Mouse (Mus musculus): Measurements from ENCODE around the gene Plekhm2.
A peak's percentile ranks its signal among the peaks of the same experiment; 100 is the strongest.

The Plekhm2 gene

DNA sequence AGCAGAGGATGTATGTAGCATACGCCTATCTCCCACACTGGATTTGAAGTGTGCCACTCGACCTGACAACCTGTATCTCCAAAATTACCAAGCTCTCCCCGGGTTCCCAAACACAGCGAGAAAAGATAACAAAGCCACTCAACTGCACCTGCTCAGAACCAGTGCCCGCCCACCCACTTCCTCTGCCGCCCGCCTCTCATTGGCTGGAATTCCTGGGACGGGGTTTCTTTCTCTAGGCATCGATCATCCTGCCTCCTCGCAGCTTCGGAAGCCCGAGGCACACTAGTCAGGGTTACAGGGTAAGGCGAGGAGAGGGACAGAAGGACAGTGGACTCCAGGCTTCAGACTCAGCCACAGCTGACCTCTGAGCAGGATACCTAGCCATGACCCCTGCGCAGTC is 36.0 kb downstream of the Plekhm2 start:
- no peak for DNase-seq

GRCm38 (mm10) chr4:141627502-141627901 is 37.2 kb downstream of the Plekhm2 start:
- no peak for DNase-seq

DNA sequence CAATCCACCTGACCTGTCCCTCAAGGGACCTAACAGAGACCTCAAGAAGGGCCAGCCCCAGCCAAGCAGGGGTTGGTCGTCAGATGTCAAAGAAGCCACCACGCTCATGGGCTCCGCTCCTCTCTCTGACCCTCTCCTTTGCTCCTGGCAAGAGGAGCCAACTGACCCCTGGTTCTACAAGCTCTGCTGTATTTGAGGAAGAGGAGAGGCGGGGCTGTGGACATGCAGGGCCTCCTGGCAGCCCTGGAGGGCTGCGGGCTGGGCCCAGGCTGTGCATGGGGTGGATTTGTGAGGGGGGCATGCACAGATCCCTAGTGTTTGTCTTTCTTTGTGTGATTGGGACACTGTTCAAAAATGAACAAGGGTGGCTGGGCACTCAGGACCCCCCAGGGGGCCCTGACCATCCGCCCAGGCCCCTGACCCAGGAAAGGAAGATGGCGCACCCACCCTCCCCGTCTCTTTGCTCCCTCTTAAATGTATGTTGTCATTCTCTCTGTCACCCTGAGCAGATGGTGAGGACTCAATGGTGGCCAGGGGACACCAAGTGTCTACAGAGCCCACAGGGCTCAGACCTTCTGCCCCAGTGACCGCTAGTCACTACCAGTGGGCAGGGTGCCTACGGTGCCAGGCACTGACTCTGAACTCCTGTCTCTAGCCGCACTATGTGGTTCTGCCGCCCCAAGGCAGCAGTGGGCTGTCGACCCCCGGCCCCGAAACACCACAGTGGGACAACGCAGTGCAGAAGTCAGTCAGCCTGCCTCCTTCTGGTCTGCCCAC is 38.7 kb downstream of the Plekhm2 start:
- DNase-seq = no peak

DNA sequence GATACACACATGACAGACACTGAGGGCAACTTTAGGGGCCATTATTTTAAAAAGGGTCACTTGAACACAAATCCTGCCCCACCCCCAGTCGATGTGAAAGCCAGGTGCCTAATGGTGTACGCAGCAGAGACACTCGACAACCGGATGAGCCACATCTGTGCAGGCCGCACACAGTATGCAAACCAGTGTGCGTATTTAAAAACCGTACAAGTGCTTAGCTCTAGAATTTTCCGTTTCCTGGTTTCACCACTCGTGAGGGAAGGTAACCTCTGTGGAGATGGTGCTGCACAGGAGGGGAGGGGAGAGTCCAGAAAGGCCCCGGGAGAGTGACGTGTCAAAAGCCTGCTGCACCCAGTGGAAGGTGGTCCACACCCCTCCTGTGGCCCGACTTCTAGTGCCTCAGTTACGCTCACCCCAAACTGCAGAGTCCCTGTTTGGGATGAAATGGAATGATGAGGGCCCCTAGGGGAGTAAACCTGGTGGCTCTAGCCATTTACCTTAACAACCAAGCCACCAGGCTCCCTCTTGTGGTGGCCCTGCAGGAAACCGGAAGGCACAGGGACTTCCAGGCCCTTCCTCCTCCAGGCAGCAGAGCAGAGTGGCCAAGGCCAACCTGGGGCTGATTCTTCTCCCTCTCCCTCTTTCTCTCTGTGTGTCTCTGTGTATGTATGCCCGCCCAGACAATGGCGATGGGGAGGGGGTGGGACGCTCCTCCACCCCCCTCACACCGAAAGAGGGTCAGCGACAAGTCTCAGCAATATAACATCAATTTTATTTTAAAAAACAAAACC is 39.5 kb downstream of the Plekhm2 start:
- DNase-seq = peak; percentile 61

DNA sequence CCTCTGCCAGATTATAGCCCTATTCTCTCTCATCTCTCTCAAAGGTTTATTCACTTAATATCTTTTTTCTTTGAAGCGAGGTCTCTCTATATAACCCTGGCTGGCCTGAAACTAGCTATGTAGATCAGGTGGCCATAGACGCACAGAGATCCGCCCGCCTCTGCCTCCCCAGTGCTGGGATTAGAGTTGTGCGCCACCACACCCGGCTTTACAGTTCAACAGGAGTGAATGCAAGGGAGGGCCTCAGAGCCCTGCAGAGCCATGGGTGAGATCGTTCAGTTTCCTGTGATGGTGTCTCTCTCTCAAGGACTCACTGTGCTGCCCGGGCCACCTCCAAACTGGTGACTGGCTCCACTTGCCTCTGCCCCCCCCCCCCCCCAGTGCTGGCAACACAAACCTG is 40.6 kb downstream of the Plekhm2 start:
- no peak for DNase-seq

GRCm38 (mm10) chr4:141623666-141624065 is 41.0 kb downstream of the Plekhm2 start, which contains the start of gene Slc25a34:
Slc25a34 (minus strand) TSS chr4:141623821.
- no peak for DNase-seq

GRCm38 (mm10) chr4:141623037-141623436 is 41.7 kb downstream of the Plekhm2 start:
- no peak for DNase-seq

GRCm38 (mm10) chr4:141622580-141622979 is 42.1 kb downstream of the Plekhm2 start:
- DNase-seq = no peak

DNA sequence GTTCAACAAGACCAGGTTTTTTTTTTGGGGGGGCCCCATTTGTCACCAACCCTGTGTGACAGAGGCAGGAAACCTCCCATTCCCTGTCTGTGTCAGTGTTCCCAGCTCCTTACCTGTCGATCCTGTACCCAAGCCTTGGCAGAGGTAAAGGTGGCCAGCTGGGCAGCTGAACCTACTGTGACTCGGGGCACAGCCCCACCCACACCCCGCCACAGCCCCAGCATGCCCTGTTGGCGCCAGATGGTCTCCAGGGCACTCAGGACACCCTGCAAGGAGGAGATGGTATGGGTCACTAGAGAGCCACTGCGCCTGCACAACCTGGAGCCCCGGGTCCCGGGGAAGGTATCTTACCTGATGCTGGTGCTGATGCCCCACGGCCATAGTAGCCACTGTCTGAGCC is 42.6 kb downstream of the Plekhm2 start:
- DNase-seq = no peak

DNA sequence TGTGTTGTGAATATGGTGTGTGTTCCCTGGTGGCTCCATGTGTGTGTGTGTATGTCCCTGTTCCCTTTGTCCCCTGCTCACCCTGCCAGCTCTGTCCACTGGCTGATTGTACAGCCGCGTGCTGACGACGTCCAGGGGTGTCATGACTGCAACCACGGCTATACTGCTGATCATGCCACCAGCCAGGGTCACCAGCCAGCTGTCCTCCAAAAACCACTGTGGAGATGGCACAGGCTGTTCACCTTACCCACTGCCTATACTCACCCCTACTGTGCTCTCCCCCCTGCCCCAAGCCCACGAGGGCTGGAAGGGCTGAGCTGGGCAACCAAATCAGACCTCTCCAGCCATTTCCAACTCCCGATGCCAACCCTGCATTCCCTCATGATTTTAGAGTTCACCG is 43.4 kb downstream of the Plekhm2 start:
- no peak for DNase-seq

GRCm38 (mm10) chr4:141619299-141619883 is 45.3 kb downstream of the Plekhm2 start:
- no peak for DNase-seq

GRCm38 (mm10) chr4:141618565-141619243 is 46.0 kb downstream of the Plekhm2 start, which contains the start of gene Tmem82:
Tmem82 (minus strand) TSS chr4:141618633.
- DNase-seq = peak; percentile 77

DNA sequence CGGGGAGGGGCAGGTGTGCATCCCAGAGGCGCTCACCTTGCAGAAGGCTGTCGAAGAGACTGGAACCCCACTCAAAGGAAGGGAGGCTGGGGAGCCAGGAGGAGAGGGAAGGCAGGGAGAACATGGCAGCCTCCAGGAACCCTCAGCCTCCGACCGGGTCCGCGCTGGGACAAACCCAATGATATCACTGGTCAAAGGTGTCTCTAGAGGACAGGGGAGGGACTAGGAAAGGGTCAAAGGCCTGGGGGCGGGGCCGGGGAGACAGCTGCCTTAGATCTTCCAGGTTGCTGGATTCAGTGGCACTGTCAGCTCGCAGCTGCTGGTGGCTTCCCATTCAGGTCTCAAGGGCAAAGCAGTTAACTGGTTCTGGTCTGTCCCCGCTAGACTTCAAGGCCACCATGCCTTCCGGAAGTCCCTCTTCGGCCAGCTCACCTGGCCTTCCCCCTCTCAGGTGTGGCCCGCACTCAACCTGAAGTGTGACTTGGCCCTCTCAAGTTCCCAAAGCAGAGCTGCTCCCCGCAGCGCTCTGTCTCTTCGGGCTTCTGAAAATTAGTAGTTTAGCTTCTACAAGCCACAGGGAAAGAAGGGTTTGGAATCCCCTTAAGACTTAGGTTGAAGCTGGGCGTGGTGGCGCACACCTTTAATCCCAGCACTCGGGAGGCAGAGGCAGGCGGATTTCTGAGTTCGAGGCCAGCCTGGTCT is 46.7 kb downstream of the Plekhm2 start:
- DNase-seq = peak; percentile 49

DNA sequence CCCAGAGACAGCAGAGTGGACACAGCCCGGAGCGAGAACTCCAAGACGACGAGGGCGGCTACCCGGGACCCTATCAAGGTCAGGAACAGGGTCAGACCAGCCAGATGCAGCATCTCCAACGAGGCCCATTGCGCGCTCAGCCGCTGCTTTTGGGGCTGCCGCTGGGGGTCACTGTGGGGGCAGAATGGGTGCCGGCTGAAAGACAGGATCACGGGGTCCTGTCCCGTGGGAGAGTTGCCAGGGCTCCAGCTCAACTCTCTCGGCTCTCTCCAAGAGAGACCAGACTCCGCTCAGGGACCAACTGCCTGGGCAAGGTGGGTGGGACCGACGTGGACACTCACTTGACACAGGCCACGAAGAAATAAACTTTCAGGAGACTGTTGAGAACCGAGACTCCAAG is 47.4 kb downstream of the Plekhm2 start:
- DNase-seq = peak; percentile 90

DNA sequence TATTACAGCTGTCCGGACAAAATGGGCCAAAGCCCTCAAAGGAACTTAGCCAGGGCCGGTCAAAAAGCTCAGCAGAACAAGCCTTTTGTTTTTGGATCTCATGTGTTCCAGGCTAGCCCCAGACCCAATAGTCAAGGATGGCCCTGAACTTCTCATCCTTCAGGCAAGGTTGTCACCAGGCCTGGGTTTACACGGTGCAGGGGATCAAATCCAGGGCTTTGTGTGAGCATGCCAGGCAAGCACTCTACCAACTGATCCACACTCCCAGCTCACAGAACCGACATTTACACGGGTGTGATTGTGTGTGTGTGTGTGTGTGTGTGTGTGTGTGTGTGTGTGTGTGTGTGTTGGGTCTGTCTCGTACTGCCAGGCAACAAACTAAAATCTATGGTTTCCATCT is 47.9 kb downstream of the Plekhm2 start:
- no peak for DNase-seq

- no peak for DNase-seq
Observed at GRCm38 (mm10) chr4:141614946-141615345, 49.8 kb downstream of the Plekhm2 start.

GRCm38 (mm10) chr4:141609538-141609937 is 55.2 kb downstream of the Plekhm2 start:
- DNase-seq = no peak

GRCm38 (mm10) chr4:141605861-141606260 is 58.8 kb downstream of the Plekhm2 start, which contains the start of gene Fblim1:
Fblim1 (minus strand) TSS chr4:141606096.
- DNase-seq = no peak

DNA sequence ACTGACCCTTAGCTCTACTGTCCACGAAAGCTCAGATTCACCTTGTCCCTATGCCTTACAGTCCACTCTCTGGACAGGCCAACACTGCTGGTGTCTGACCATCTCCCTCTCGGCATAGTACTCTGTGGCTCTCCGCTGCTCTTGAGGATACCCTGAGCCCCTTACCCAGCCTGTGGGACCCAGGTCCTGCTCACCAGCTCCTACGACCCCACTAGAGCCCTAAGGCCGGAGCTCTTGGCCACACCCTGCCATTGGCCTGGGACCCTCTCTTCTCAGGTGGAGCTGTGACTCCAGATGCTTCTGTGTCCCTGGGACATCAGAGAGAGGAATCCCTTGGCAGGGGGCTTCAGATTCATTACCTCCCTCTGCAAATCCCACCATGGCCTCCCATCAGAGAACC is 59.3 kb downstream of the Plekhm2 start:
- DNase-seq = no peak

- no peak for DNase-seq
Observed at GRCm38 (mm10) chr4:141604493-141604892, 60.2 kb downstream of the Plekhm2 start.

GRCm38 (mm10) chr4:141603921-141604320 is 60.8 kb downstream of the Plekhm2 start:
- DNase-seq = no peak

DNA sequence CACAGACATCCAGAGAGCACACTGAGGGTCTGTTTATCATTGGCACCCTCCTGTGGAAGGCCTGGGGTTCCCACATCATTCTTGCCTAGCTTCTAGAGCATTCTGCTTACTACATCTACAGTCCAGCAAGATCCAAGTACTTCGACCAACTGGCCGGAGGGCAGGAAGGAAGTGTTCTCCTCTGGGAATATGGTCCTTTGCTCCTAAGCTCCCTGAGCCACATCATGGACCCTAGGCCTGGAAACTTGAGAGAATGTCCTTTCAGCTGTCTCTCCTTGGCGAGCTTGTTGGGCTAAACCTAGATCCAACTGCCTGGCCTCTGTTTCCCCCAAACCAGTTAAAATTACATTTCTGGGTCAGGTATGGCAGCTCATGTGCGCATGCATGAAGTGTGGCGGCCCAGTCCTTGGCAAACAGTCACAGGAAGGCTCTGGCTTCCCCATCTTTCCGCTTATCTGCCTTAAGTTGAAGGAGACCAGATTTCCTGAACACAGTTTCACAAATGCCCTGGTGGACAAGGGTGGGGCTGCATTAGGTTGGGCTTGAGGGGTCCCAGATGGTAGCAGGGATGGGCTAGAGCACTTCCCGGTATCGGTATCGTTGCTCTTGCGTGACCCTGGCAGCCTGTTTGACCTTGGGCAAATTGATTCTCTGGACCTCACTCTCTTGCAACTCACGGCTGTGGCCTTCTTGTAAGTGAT is 62.0 kb downstream of the Plekhm2 start:
- DNase-seq = no peak
